Mouse (Mus musculus) midbrain, postnatal 0 days (tissue): Measurements from ENCODE around the gene Gng8. TPM values are rescaled to one million over a fixed set of nuclear protein-coding genes. Genes with fewer than 3 reads are reported as not detected.
A peak's percentile ranks its signal among the peaks of the same experiment; 100 is the strongest.

Experiments
- ATAC-seq: fragments of 200-750 bp; cut with Nextera tagmentation; 2 replicates; pipeline ENCODE4 v1.8.0; 2017; ENCODE audit warnings: moderate number of reproducible peaks, mild to moderate bottlenecking, moderate TSS enrichment, moderate library complexity; ENCODE audit not compliant: low FRiP score
- DNase-seq: peaks from one replicate; pipeline ENCODE4 v3.0.0-alpha.2; 2015; ENCODE audit warnings: low spot score
- H3K27ac ChIP-seq: fragments of 300-500 bp; sonication (generic); 2 replicates; pipeline ENCODE4 v1.5.1; 2014; ENCODE audit warnings: low read depth, mild to moderate bottlenecking, low read length, mixed read lengths
- H3K27me3 ChIP-seq: fragments of 300-500 bp; sonication (generic); 2 replicates; pipeline ENCODE4 v1.6.1; 2014; ENCODE audit warnings: low read length, control low read depth, mixed read lengths; ENCODE audit not compliant: insufficient read depth
- H3K36me3 ChIP-seq: fragments of 300-500 bp; sonication (generic); 2 replicates; pipeline ENCODE4 v1.6.1; 2014; ENCODE audit warnings: low read length, control low read depth, mixed read lengths; ENCODE audit not compliant: insufficient read depth
- H3K4me1 ChIP-seq: fragments of 300-500 bp; sonication (generic); 2 replicates; pipeline ENCODE4 v1.6.1; 2014; ENCODE audit warnings: mild to moderate bottlenecking, control low read depth, antibody characterized with exemption, low read length, mixed read lengths; ENCODE audit not compliant: insufficient read depth
- H3K4me2 ChIP-seq: fragments of 300-500 bp; sonication (generic); 2 replicates; pipeline ENCODE4 v1.6.1; 2014; ENCODE audit warnings: low read depth, mild to moderate bottlenecking, low read length, mixed read lengths; ENCODE audit not compliant: poor library complexity, severe bottlenecking
- H3K4me3 ChIP-seq: fragments of 300-500 bp; sonication (generic); 2 replicates; pipeline ENCODE4 v1.5.1; 2014; ENCODE audit warnings: low read depth, mild to moderate bottlenecking, low read length, moderate library complexity
- H3K9ac ChIP-seq: fragments of 300-500 bp; sonication (generic); replicated peaks from 2 replicates; pipeline ENCODE4 v1.6.1; 2014; ENCODE audit warnings: mild to moderate bottlenecking, low read length, moderate library complexity, mixed read lengths; ENCODE audit not compliant: poor library complexity, severe bottlenecking
- H3K9me3 ChIP-seq: fragments of 300-500 bp; sonication (generic); 2 replicates; pipeline ENCODE4 v1.6.1; 2016; ENCODE audit warnings: low read length, control low read depth
- CTCF ChIP-seq: IDR thresholded peaks from 2 replicates; pipeline ENCODE4 v1.5.1; 2016; ENCODE audit warnings: antibody characterized with exemption, mild to moderate bottlenecking
- WGBS: fragments of 180-500 bp; shearing (Covaris S2); extraction: QIAGEN DNeasy Blood & Tissue Kit; methylation state at CpG from one replicate; pipeline ENCODE4 v1.1.7; 2014; 5-methylcytosine and 5-hydroxymethylcytosine counted together
- polyA plus RNA-seq: library from polyadenylated mRNA; unstranded; fragments of >200 nt; fragmentation: Nextera tagmentation; extraction: Ambion mirVana; gene quantifications from 2 replicates; pipeline ENCODE4 v1.2.1, GENCODE M21; 2015
- total RNA-seq: library from RNA; depleted of rRNA; stranded (reverse); fragments of >200 nt; gene quantifications from 2 replicates; pipeline ENCODE4 v1.2.3, GENCODE M21; 2014

The Gng8 gene
- total and polyA plus RNA-seq, 2 experiments from 2014 or later, result 5.2 to 15.9 TPM

DNA sequence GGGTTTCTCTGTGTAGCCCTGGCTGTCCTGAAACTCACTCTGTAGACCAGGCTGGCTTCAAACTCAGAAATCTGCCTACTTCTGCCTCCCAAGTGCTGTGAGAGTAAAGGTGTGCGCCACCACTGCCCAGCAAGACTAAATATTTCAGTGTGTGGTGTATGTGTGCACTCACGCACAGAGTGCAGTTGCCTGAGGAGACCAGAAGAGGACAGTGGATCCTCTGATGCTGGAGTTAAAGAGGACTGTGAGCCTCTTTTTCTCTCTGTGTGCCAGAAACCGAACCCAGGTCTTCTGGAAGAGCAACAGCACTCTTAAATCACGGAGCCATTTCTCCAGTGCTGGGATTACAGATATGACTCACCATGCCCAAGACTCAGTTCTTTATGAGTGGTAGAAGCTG, 18.2 kb upstream of the Gng8 start:
- no peaks in the 10 kb centered on the region; the same call in 1 of the 2 replicates for H3K36me3 ChIP-seq
- H3K4me2 ChIP-seq, result no peak overlapping the region
- H3K9ac ChIP-seq, result no peak overlapping the region
- H3K9me3 ChIP-seq, result no peaks in the 10 kb centered on the region
- H3K4me1 ChIP-seq, result peaks cover 9% of the 10 kb centered on the region
- ATAC-seq (no peak), DNase-seq (no peak)
- 95% methylated on average over 4 of the region's 4 CpGs for WGBS
- no peak overlapping the region for H3K27ac ChIP-seq
- no peak overlapping the region for H3K4me3 ChIP-seq
- no peaks in the 10 kb centered on the region for H3K27me3 ChIP-seq
- TF ChIP-seq CTCF, result peak; percentile 28; the same call in 1 of the 2 replicates

DNA sequence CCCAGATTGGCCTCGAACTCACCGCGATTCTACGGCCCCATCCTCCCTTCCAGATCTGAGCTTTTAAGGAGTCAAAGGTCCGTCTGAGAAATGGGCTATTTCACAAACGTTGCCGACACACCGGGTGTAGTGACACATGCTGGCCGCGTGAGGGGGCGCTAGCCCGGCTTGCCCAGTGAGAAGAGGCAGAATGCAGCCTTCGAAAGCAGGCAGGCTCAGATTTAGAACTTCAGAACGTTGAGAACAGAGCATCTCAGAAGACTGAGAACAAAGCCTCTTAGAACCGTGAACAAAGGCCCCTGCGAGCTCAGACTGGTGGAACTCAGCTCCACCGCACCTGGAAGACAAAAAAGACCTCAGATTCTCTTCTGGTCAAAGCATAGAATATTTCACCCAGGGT, 17.4 kb upstream of the Gng8 start:
- Histone ChIP-seq H3K4me1 (peaks cover 7% of the 10 kb centered on the region), H3K27me3 (no peaks in the 10 kb centered on the region), H3K27ac (peak overlapping the region; percentile 82), H3K4me2 (peak overlapping the region; percentile 42), H3K9me3 (no peaks in the 10 kb centered on the region), H3K36me3 (peaks cover 3% of the 10 kb centered on the region; the same call in 1 of the 2 replicates), H3K4me3 (peak overlapping the region; percentile 85), H3K9ac (0 out of 2 replicates have a peak overlapping the region, but pooled peaks have one; percentile 24)
- peak; percentile 71 for DNase-seq
- 4% methylated on average over 17 of the region's 17 CpGs for WGBS
- ATAC-seq, result no peak
- TF ChIP-seq CTCF, result peak; percentile 89

- Histone ChIP-seq H3K27me3 (no peaks in the 10 kb centered on the region), H3K36me3 (peaks cover 3% of the 10 kb centered on the region; the same call in 1 of the 2 replicates), H3K4me2 (peak overlapping the region; percentile 60), H3K4me1 (peaks cover 6% of the 10 kb centered on the region), H3K9me3 (no peaks in the 10 kb centered on the region), H3K9ac (peak overlapping the region; percentile 95), H3K4me3 (peak overlapping the region; percentile 85), H3K27ac (peak overlapping the region; percentile 84)
- WGBS, result 1% methylated on average over 32 of the region's 33 CpGs
- ATAC-seq, result peak; percentile 97
- TF ChIP-seq CTCF, result peak; percentile 68
- peak; percentile 100 for DNase-seq
Observed at GRCm38 (mm10) chr7:16874756-16875309, 16.8 kb upstream of the Gng8 start.

GRCm38 (mm10) chr7:16875310-16875325, 16.5 kb upstream of the Gng8 start, which contains the start of gene Dact3:
Gene Dact3 (plus strand): TSS chr7:16875317.
- whole genome bisulfite sequencing, result 0% methylated on average over 1 of the region's 1 CpGs

DNA sequence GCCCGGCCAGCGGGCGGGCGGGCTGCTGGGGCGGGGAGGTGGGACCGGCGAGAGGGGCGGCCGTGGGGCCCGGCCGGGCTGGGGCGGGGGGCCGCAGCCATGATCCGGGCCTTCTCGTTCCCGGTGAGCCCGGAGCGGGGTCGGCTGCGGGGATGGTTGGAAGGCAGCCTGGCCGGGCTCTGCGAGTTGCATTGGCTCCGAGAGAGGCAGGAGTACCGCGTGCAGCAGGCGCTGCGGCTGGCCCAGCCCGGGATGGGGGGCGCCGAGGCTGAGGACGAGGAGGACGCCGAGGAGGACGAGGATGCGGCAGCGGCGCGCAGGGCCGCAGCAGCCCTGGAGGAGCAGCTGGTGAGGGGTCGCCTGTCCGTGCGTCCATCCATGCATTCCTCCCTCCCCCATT, 16.3 kb upstream of the Gng8 start:
- peak overlapping the region; percentile 95 for H3K9ac ChIP-seq
- peak overlapping the region; percentile 85 for H3K4me3 ChIP-seq
- H3K27ac ChIP-seq, result peak overlapping the region; percentile 84
- peak overlapping the region; percentile 60 for H3K4me2 ChIP-seq
- no peaks in the 10 kb centered on the region for H3K27me3 ChIP-seq
- DNase-seq, result no peak
- no peak for TF ChIP-seq CTCF
- ATAC-seq, result no peak; the same call in 1 of the 2 replicates
- whole genome bisulfite sequencing, result 0% methylated on average over 28 of the region's 42 CpGs
- H3K4me1 ChIP-seq, result peaks cover 4% of the 10 kb centered on the region; the same call in 1 of the 2 replicates
- H3K9me3 ChIP-seq, result no peaks in the 10 kb centered on the region
- 0 out of 2 replicates have a peak, but pooled peaks cover 3% of the 10 kb centered on the region for H3K36me3 ChIP-seq

More at GRCm38 (mm10) chr7:16875310-16875325, 16.5 kb upstream of the Gng8 start, which contains the start of gene Dact3:
- no peaks in the 10 kb centered on the region for H3K9me3 ChIP-seq
- peaks cover 3% of the 10 kb centered on the region; the same call in 1 of the 2 replicates for H3K36me3 ChIP-seq
- H3K27me3 ChIP-seq, result no peaks in the 10 kb centered on the region
- peaks cover 4% of the 10 kb centered on the region; the same call in 1 of the 2 replicates for H3K4me1 ChIP-seq
- no peak for DNase-seq
- no peak for ATAC-seq
- TF ChIP-seq CTCF, result no peak
- peak within 1 kb of the TSS; percentile 95 for H3K9ac ChIP-seq
- H3K4me2 ChIP-seq, result peak within 1 kb of the TSS; percentile 60
- H3K4me3 ChIP-seq, result peak within 1 kb of the TSS; percentile 85
- H3K27ac ChIP-seq, result peak within 1 kb of the TSS; percentile 84

GRCm38 (mm10) chr7:16876006-16876405, 15.6 kb upstream of the Gng8 start:
- DNase-seq, result no peak
- H3K27ac ChIP-seq, result peak overlapping the region; percentile 84; the same call in 1 of the 2 replicates
- WGBS, result 9% methylated on average over 11 of the region's 11 CpGs

More at GRCm38 (mm10) chr7:16876006-16876405, 15.6 kb upstream of the Gng8 start:
- Histone ChIP-seq H3K4me2 (peak overlapping the region; percentile 60), H3K9me3 (no peaks in the 10 kb centered on the region), H3K27me3 (no peaks in the 10 kb centered on the region), H3K4me3 (peak overlapping the region; percentile 85), H3K9ac (peak overlapping the region; percentile 95), H3K36me3 (0 out of 2 replicates have a peak, but pooled peaks cover 3% of the 10 kb centered on the region), H3K4me1 (peaks cover 4% of the 10 kb centered on the region; the same call in 1 of the 2 replicates)
- no peak for TF ChIP-seq CTCF
- no peak for ATAC-seq
